Comparison of ENCODE assay signal across 10 mouse cellular contexts in genomic region chr9:63862427-63862826, GRCm38 (mm10).
DNase-seq lines count a peak whose midpoint lies in the region; ATAC-seq and TF ChIP-seq lines count a peak whose summit lies in the region.
"Had no signal": no experiment of that assay in that cellular context is flagged by ENCODE, and none has a peak within 500 bp of the region (broad histone marks: within the 10 kb centered on the region; RNA-seq: fewer than 3 reads in every experiment).

No protein-coding gene starts in this region.

- TF ChIP-seq EP300 in CH12.LX (IDR thresholded peaks at IDR 0.05; ENCODE audit: low read length): no peak

- no peak overlapping the region for H3K4me2 ChIP-seq in hindbrain, embryonic 16.5 days (ENCODE audit: low read length)
- no peak overlapping the region for H3K4me2 ChIP-seq in hindbrain, embryonic 13.5 days
- H3K4me2 ChIP-seq in CH12.LX (ENCODE audit: insufficient read depth, low read depth, poor library complexity, severe bottlenecking): no peak overlapping the region
- no peak overlapping the region for H3K4me2 ChIP-seq in intestine, postnatal 0 days (replicated peaks; ENCODE audit: low read depth)

- in situ Hi-C loops in CH12.LX (cut with MboI; ENCODE audit: low pct_ligation_motif_present, low pct_unique_long_range_greater_than_20kb, low sequenced_read_pairs) (no loop called here), Patski (cut with MboI; ENCODE audit: low pct_unique_long_range_greater_than_20kb) (no loop called here)

- CTCF ChIA-PET in Patski (lab: Charles Lee): interaction anchor here (0.9 kb wide), 1 partner anchor 47 kb away, joined by 3 read pairs; no protein-coding TSS in a partner anchor

- ATAC-seq in hindbrain, embryonic 16.5 days: 0 out of 2 replicates have a peak, but pooled peaks have one; percentile 50
- no peak for ATAC-seq in hindbrain, embryonic 13.5 days (ENCODE audit: low FRiP score)
- ATAC-seq in Patski: peak; percentile 21
- no peak for ATAC-seq in intestine, postnatal 0 days
- ATAC-seq: inflammation-experienced regulatory T-cells, adult 6 months had no signal

- dilution Hi-C loops in CH12.LX (cut with MboI; ENCODE audit: extremely low pct_ligation_motif_present, extremely low pct_unique_long_range_greater_than_20kb, low sequenced_read_pairs): no loop called here

- H3K9me3 ChIP-seq in hindbrain, embryonic 16.5 days (ENCODE audit: control insufficient read depth, low read length): no peaks in the 10 kb centered on the region
- H3K9me3 ChIP-seq in hindbrain, embryonic 13.5 days: no peaks in the 10 kb centered on the region
- H3K9me3 ChIP-seq in CH12.LX (replicated peaks; ENCODE audit: low read length): peaks cover 7% of the 10 kb centered on the region
- no peaks in the 10 kb centered on the region for H3K9me3 ChIP-seq in intestine, postnatal 0 days (ENCODE audit: control insufficient read depth)

- no peak for TF ChIP-seq POLR2A in CH12.LX (IDR thresholded peaks at IDR 0.05; ENCODE audit: low read depth, low read length)

- peaks cover 3% of the 10 kb centered on the region; the same call in 1 of the 2 replicates for H3K4me1 ChIP-seq in hindbrain, embryonic 16.5 days (ENCODE audit: control insufficient read depth, insufficient read depth, low read depth, low read length)
- H3K4me1 ChIP-seq in hindbrain, embryonic 13.5 days (replicated peaks): peaks cover 18% of the 10 kb centered on the region
- peaks cover 0 to 6% of the 10 kb centered on the region in 2 experiments; a peak in 2 of 4 replicates for H3K4me1 ChIP-seq in CH12.LX (ENCODE audit: control insufficient read depth in 1 of 2, insufficient read depth in 2 of 2)
- H3K4me1 ChIP-seq in intestine, postnatal 0 days (replicated peaks; ENCODE audit: control insufficient read depth, insufficient read depth, low read length): no peaks in the 10 kb centered on the region

- 32% methylated on average over 6 of the region's 6 CpGs for WGBS in hindbrain, embryonic 16.5 days
- 37% methylated on average over 6 of the region's 6 CpGs for WGBS in hindbrain, embryonic 13.5 days
- 43% methylated on average over 6 of the region's 6 CpGs for WGBS in intestine, postnatal 0 days

- TF ChIP-seq CTCF in CH12.LX (conservative IDR thresholded peaks at IDR 0.05 in 1 of 2, IDR thresholded peaks at IDR 0.05 in 1 of 2; ENCODE audit: low read depth in 2 of 2, low read length in 2 of 2) (peak in 1 of 2 experiments; percentile 62; a peak in 3 of 4 replicates), Patski (IDR thresholded peaks at IDR 0.05) (peak; percentile 50)
- peak; percentile 66 for TF ChIP-seq CTCF in intestine, postnatal 0 days (IDR thresholded peaks at IDR 0.05; ENCODE audit: low read depth)

- TF ChIP-seq RAD21 in CH12.LX (IDR thresholded peaks at IDR 0.05; ENCODE audit: low read depth, low read length): no peak; the same call in 1 of the 2 replicates

- no peaks in the 10 kb centered on the region for H3K36me3 ChIP-seq in hindbrain, embryonic 16.5 days (ENCODE audit: control insufficient read depth, insufficient read depth, low read length)
- no peaks in the 10 kb centered on the region for H3K36me3 ChIP-seq in hindbrain, embryonic 13.5 days
- no peaks in the 10 kb centered on the region for H3K36me3 ChIP-seq in CH12.LX (replicated peaks in 1 of 2; ENCODE audit: control insufficient read depth in 1 of 2, insufficient read depth in 1 of 2, low read length in 1 of 2)
- no peaks in the 10 kb centered on the region for H3K36me3 ChIP-seq in intestine, postnatal 0 days (ENCODE audit: control insufficient read depth, insufficient read depth)

- H3K4me3 ChIP-seq in hindbrain, embryonic 16.5 days (ENCODE audit: low read length): no peak overlapping the region
- no peak overlapping the region for H3K4me3 ChIP-seq in hindbrain, embryonic 13.5 days
- H3K4me3 ChIP-seq in CH12.LX (replicated peaks in 1 of 3; ENCODE audit: low read depth in 2 of 3, low read length in 2 of 3, poor library complexity in 1 of 3): no peak overlapping the region
- no peak overlapping the region for H3K4me3 ChIP-seq in intestine, postnatal 0 days (ENCODE audit: low read depth, low read length)

- no peaks in the 10 kb centered on the region for H3K79me2 ChIP-seq in CH12.LX (replicated peaks; ENCODE audit: control insufficient read depth, extremely low read depth, insufficient read depth, poor library complexity, severe bottlenecking)

- H3K27ac ChIP-seq in hindbrain, embryonic 16.5 days (ENCODE audit: low read depth, low read length): no peak overlapping the region
- H3K27ac ChIP-seq in hindbrain, embryonic 13.5 days: no peak overlapping the region
- no peak overlapping the region for H3K27ac ChIP-seq in CH12.LX (ENCODE audit: insufficient read depth, low read depth)
- H3K27ac ChIP-seq in intestine, postnatal 0 days (ENCODE audit: low read depth, low read length): no peak overlapping the region

- POLR2A ChIA-PET in Patski (lab: Charles Lee): no interaction called here

- DNase-seq in CH12.LX (ENCODE audit: extremely low read depth): peak; percentile 70
- no peak for DNase-seq in Patski (ENCODE audit: low read depth, low spot score)
- no peak for DNase-seq in cerebellum, adult 18-20 months
- DNase-seq in kidney, postnatal 25 days: no peak
- DNase-seq in layer of hippocampus, postnatal 36 days: no peak
- DNase-seq: thymus, adult 2 months had no signal

- no peaks in the 10 kb centered on the region; the same call in 1 of the 2 replicates for H3K27me3 ChIP-seq in hindbrain, embryonic 16.5 days (replicated peaks; ENCODE audit: control insufficient read depth, insufficient read depth, low read length)
- H3K27me3 ChIP-seq in hindbrain, embryonic 13.5 days: no peaks in the 10 kb centered on the region
- H3K27me3 ChIP-seq in CH12.LX (replicated peaks) (no peaks in the 10 kb centered on the region), Patski (no peaks in the 10 kb centered on the region)
- H3K27me3 ChIP-seq in intestine, postnatal 0 days (replicated peaks; ENCODE audit: control insufficient read depth, insufficient read depth, low read length): no peaks in the 10 kb centered on the region

- no peak overlapping the region for H3K9ac ChIP-seq in hindbrain, embryonic 16.5 days (ENCODE audit: low read depth, low read length)
- no peak overlapping the region for H3K9ac ChIP-seq in hindbrain, embryonic 13.5 days
- no peak overlapping the region for H3K9ac ChIP-seq in CH12.LX (ENCODE audit: insufficient read depth, low read depth)
- no peak overlapping the region for H3K9ac ChIP-seq in intestine, postnatal 0 days (ENCODE audit: low read depth, low read length)

TF ChIP-seq in CH12.LX, 34 proteins besides CTCF, POLR2A, EP300 and RAD21:
- TF ChIP-seq MEF2A (IDR thresholded peaks at IDR 0.05; ENCODE audit: borderline replicate concordance, low read depth, low read length) (no peak), SIN3A (IDR thresholded peaks at IDR 0.05; ENCODE audit: low read length) (no peak), E2F4 (IDR thresholded peaks at IDR 0.05; ENCODE audit: insufficient replicate concordance, low read depth, low read length) (no peak), MXI1 (IDR thresholded peaks at IDR 0.05; ENCODE audit: low read depth, low read length) (peak; percentile 41; the same call in 1 of the 2 replicates)

Comparison
In these comparisons a context has a peak if more than half of its experiments do, and no peak if none do; other contexts are left out.
1. ATAC-seq: peak in hindbrain, embryonic 16.5 days (single experiment) and Patski (single experiment); none in hindbrain, embryonic 13.5 days (single experiment) and intestine, postnatal 0 days (single experiment).